ENCODE assay signal across 9 mouse cellular contexts in the genomic region with DNA sequence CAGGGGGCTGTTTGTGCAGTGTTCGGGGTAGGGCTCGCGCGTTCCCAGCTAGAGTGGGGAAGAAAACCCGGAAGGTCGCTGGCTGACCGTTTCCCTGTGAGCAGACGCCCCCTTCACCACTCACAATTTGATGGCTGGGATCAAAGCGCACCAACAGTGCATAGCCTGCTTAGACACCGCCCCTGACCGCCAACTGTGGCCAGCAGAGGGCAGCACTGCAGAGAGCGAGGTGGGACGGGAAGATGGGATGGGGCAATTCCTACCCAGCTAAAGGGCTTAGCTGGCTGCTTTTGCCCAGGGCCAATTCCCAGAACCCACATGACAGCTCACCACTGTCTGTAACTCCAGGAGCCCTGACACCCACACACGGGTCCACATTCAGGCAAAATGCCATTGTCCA. TPM values are rescaled to one million over a fixed set of nuclear protein-coding genes. Genes with fewer than 3 reads are reported as not detected.
DNase-seq lines count a peak whose midpoint lies in the region; ATAC-seq and TF ChIP-seq lines count a peak whose summit lies in the region.
"Had no signal": no experiment of that assay in that cellular context is flagged by ENCODE, and none has a peak within 500 bp of the region (broad histone marks: within the 10 kb centered on the region; RNA-seq: fewer than 3 reads in every experiment).

No protein-coding gene starts in this region.

- no peaks in the 10 kb centered on the region for H3K36me3 ChIP-seq in kidney, embryonic 14.5 days (ENCODE audit: control insufficient read depth, insufficient read depth, low read length)
- H3K36me3 ChIP-seq in ES-Bruce4 (ENCODE audit: control insufficient read depth, insufficient read depth, low read length, poor library complexity, severe bottlenecking): no peaks in the 10 kb centered on the region
- H3K36me3 ChIP-seq in forebrain, embryonic 12.5 days (replicated peaks): no peaks in the 10 kb centered on the region
- H3K36me3 ChIP-seq: neural tube, embryonic 13.5 days had no signal

- H3K9me3 ChIP-seq in kidney, embryonic 14.5 days (ENCODE audit: control insufficient read depth, low read length): no peaks in the 10 kb centered on the region
- no peaks in the 10 kb centered on the region for H3K9me3 ChIP-seq in ES-Bruce4 (replicated peaks; ENCODE audit: control insufficient read depth, insufficient read depth, low read length, poor library complexity, severe bottlenecking)
- H3K9me3 ChIP-seq in forebrain, embryonic 12.5 days: no peaks in the 10 kb centered on the region
- H3K9me3 ChIP-seq: neural tube, embryonic 13.5 days had no signal

- no peak overlapping the region for H3K4me3 ChIP-seq in kidney, embryonic 14.5 days (ENCODE audit: low read length)
- no peak overlapping the region for H3K4me3 ChIP-seq in ES-Bruce4 (ENCODE audit: low read depth, low read length)
- no peak overlapping the region for H3K4me3 ChIP-seq in forebrain, embryonic 12.5 days (replicated peaks)
- H3K4me3 ChIP-seq: neural tube, embryonic 13.5 days had no signal

- H3K4me1 ChIP-seq in kidney, embryonic 14.5 days (ENCODE audit: control insufficient read depth, insufficient read depth, low read length): no peaks in the 10 kb centered on the region
- H3K4me1 ChIP-seq in ES-Bruce4 (ENCODE audit: control insufficient read depth, insufficient read depth, low read length): no peaks in the 10 kb centered on the region
- H3K4me1 ChIP-seq in forebrain, embryonic 12.5 days: no peaks in the 10 kb centered on the region
- H3K4me1 ChIP-seq: neural tube, embryonic 13.5 days had no signal

- TF ChIP-seq EP300 in ES-Bruce4 (IDR thresholded peaks at IDR 0.05; ENCODE audit: insufficient read depth, low read depth, low read length): peak; percentile 64; the same call in 1 of the 2 replicates

- peak; percentile 61 for DNase-seq in kidney, adult 18-20 months
- peak; percentile 81 for DNase-seq in adrenal gland, postnatal 25 days
- DNase-seq in heart, postnatal 36 days: peak; percentile 47 to 69
- DNase-seq in lung, postnatal 14 days: peak; percentile 75
- peak; percentile 79 for DNase-seq in testis, postnatal 14 days (ENCODE audit: low spot score)

- ATAC-seq in kidney, embryonic 14.5 days (ENCODE audit: low FRiP score, low TSS enrichment): no peak
- ATAC-seq in forebrain, embryonic 12.5 days (ENCODE audit: low FRiP score): no peak

- WGBS in kidney, embryonic 14.5 days: 48% methylated on average over 14 of the region's 14 CpGs
- WGBS in forebrain, embryonic 12.5 days: 49% methylated on average over 14 of the region's 14 CpGs

- no peak overlapping the region for H3K27ac ChIP-seq in kidney, embryonic 14.5 days (ENCODE audit: low read depth, low read length)
- H3K27ac ChIP-seq in ES-Bruce4 (ENCODE audit: insufficient read depth, low read length): no peak overlapping the region
- no peak overlapping the region for H3K27ac ChIP-seq in forebrain, embryonic 12.5 days
- H3K27ac ChIP-seq: neural tube, embryonic 13.5 days had no signal

- no peak for TF ChIP-seq POLR2A in ES-Bruce4 (IDR thresholded peaks at IDR 0.05; ENCODE audit: insufficient read depth, low read length)

- no peak overlapping the region for H3K4me2 ChIP-seq in kidney, embryonic 14.5 days (replicated peaks; ENCODE audit: low read depth, low read length)
- H3K4me2 ChIP-seq in forebrain, embryonic 12.5 days: no peak overlapping the region
- H3K4me2 ChIP-seq: neural tube, embryonic 13.5 days had no signal

- H3K9ac ChIP-seq in kidney, embryonic 14.5 days (ENCODE audit: low read depth, low read length): no peak overlapping the region
- no peak overlapping the region for H3K9ac ChIP-seq in ES-Bruce4 (ENCODE audit: low read depth, poor library complexity, severe bottlenecking)
- no peak overlapping the region for H3K9ac ChIP-seq in forebrain, embryonic 12.5 days
- H3K9ac ChIP-seq: neural tube, embryonic 13.5 days had no signal

- intact Hi-C loops in heart, postnatal 36 days (cut with DNase I): no loop called here

- no peaks in the 10 kb centered on the region for H3K27me3 ChIP-seq in kidney, embryonic 14.5 days (ENCODE audit: control insufficient read depth, insufficient read depth, low read length)
- H3K27me3 ChIP-seq in ES-Bruce4 (ENCODE audit: control insufficient read depth, insufficient read depth, low read length, poor library complexity, severe bottlenecking): no peaks in the 10 kb centered on the region
- H3K27me3 ChIP-seq in forebrain, embryonic 12.5 days: no peaks in the 10 kb centered on the region
- H3K27me3 ChIP-seq: neural tube, embryonic 13.5 days had no signal

- TF ChIP-seq CTCF in ES-Bruce4 (IDR thresholded peaks at IDR 0.05; ENCODE audit: low read depth, low read length): peak; percentile 99

RNA-seq across cellular contexts. Expression of a gene that starts 14.5 kb away (rescaled TPM):
- polyA plus RNA-seq in kidney, embryonic 14.5 days (2014; fragmentation: Nextera tagmentation; extraction: Ambion mirVana): 305 and 387 TPM in 2 replicates
- polyA plus RNA-seq in ES-Bruce4 (2011; ENCODE audit: insufficient read depth, insufficient read length, low read depth, missing spikeins): 140 and 152 TPM in 2 replicates
- 153 and 194 TPM in 2 replicates for total RNA-seq in adrenal gland, postnatal 25 days (2021)
- 100 to 1,000 TPM; 151 to 152 TPM for total RNA-seq in heart, postnatal 36 days (2021)
- 348 and 359 TPM in 2 replicates for polyA plus RNA-seq in forebrain, embryonic 12.5 days (2016; fragmentation: Nextera tagmentation; extraction: Ambion mirVana)

RNA-seq across cellular contexts. Expression of a gene that starts 35.8 kb away (rescaled TPM):
- polyA plus RNA-seq in kidney, embryonic 14.5 days (2014; fragmentation: Nextera tagmentation; extraction: Ambion mirVana): 10.8 and 12.1 TPM in 2 replicates
- 6.9 and 7.4 TPM in 2 replicates for polyA plus RNA-seq in ES-Bruce4 (2011; ENCODE audit: insufficient read depth, insufficient read length, low read depth, missing spikeins)
- total RNA-seq in adrenal gland, postnatal 25 days (2021): 46.2 and 49.0 TPM in 2 replicates
- 100 to 1,000 TPM; 124 to 152 TPM for total RNA-seq in heart, postnatal 36 days (2021)
- polyA plus RNA-seq in forebrain, embryonic 12.5 days (2016; fragmentation: Nextera tagmentation; extraction: Ambion mirVana): 13.9 and 14.0 TPM in 2 replicates
